Mouse (Mus musculus): Measurements from ENCODE around the gene Arntl2.
A peak's percentile ranks its signal among the peaks of the same experiment; 100 is the strongest.

Gene Arntl2

GRCm38 (mm10) chr6:146781566-146781965, 14.3 kb upstream of the Arntl2 start:
- no peak for DNase-seq (ENCODE audit: low read depth, low spot score)

- no peak for DNase-seq (ENCODE audit: low read depth, low spot score)
These were observed 2.3 kb upstream of the Arntl2 start for GRCm38 (mm10) chr6:146793527-146793926.

- no peak for DNase-seq (ENCODE audit: low read depth, low spot score)
These were observed 510 bp upstream of the Arntl2 start for GRCm38 (mm10) chr6:146795166-146795923.

GRCm38 (mm10) chr6:146797446-146797845, 1.6 kb downstream of the Arntl2 start:
- no peak for DNase-seq (ENCODE audit: low read depth, low spot score)

- no peak for DNase-seq (ENCODE audit: low read depth, low spot score)
These were observed 14.1 kb downstream of the Arntl2 start for GRCm38 (mm10) chr6:146809991-146810390.

GRCm38 (mm10) chr6:146813007-146813406, 17.2 kb downstream of the Arntl2 start:
- DNase-seq (ENCODE audit: low read depth, low spot score) = peak; percentile 26

- no peak for DNase-seq (ENCODE audit: low read depth, low spot score)
These were observed 24.5 kb downstream of the Arntl2 start for GRCm38 (mm10) chr6:146820177-146820965.

- no peak for DNase-seq (ENCODE audit: low read depth, low spot score)
These were observed 26.1 kb downstream of the Arntl2 start for GRCm38 (mm10) chr6:146821958-146822357.

GRCm38 (mm10) chr6:146824727-146825486, 29.1 kb downstream of the Arntl2 start:
- DNase-seq (ENCODE audit: low read depth, low spot score) = peak; percentile 38

GRCm38 (mm10) chr6:146825487-146825773, 29.6 kb downstream of the Arntl2 start:
- no peak for DNase-seq (ENCODE audit: low read depth, low spot score)

GRCm38 (mm10) chr6:146831320-146831719, 35.5 kb downstream of the Arntl2 start:
- DNase-seq (ENCODE audit: low read depth, low spot score) = no peak

- DNase-seq (ENCODE audit: low read depth, low spot score) = peak; percentile 44
These were observed 37.8 kb downstream of the Arntl2 start for GRCm38 (mm10) chr6:146833485-146834314.

GRCm38 (mm10) chr6:146834342-146834741, 38.5 kb downstream of the Arntl2 start:
- DNase-seq (ENCODE audit: low read depth, low spot score) = no peak

- no peak for DNase-seq (ENCODE audit: low read depth, low spot score)
These were observed 39.9 kb downstream of the Arntl2 start for GRCm38 (mm10) chr6:146835784-146836183.

GRCm38 (mm10) chr6:146837316-146837715, 41.5 kb downstream of the Arntl2 start:
- DNase-seq (ENCODE audit: low read depth, low spot score) = no peak

- no peak for DNase-seq (ENCODE audit: low read depth, low spot score)
These were observed 42.5 kb downstream of the Arntl2 start for GRCm38 (mm10) chr6:146838366-146838765.

- DNase-seq (ENCODE audit: low read depth, low spot score) = no peak
These were observed 43.0 kb downstream of the Arntl2 start for GRCm38 (mm10) chr6:146838863-146839262.

- DNase-seq (ENCODE audit: low read depth, low spot score) = no peak
These were observed 49.0 kb downstream of the Arntl2 start for GRCm38 (mm10) chr6:146844867-146845266.

GRCm38 (mm10) chr6:146845347-146845746, 49.5 kb downstream of the Arntl2 start:
- DNase-seq (ENCODE audit: low read depth, low spot score) = no peak

GRCm38 (mm10) chr6:146845961-146846750, 50.3 kb downstream of the Arntl2 start:
- DNase-seq (ENCODE audit: low read depth, low spot score) = no peak

GRCm38 (mm10) chr6:146847402-146847801, 51.5 kb downstream of the Arntl2 start:
- DNase-seq (ENCODE audit: low read depth, low spot score) = no peak

Measured in CD4-positive helper T cell, adult 2 months (primary cell).